Mouse (Mus musculus): ENCODE measurements around the gene Tmed11. TPM values are rescaled to one million over a fixed set of nuclear protein-coding genes. Genes with fewer than 3 reads are reported as not detected.

The Tmed11 gene
- polyA plus RNA-seq (2017; shearing (Covaris generic)): not detected

DNA sequence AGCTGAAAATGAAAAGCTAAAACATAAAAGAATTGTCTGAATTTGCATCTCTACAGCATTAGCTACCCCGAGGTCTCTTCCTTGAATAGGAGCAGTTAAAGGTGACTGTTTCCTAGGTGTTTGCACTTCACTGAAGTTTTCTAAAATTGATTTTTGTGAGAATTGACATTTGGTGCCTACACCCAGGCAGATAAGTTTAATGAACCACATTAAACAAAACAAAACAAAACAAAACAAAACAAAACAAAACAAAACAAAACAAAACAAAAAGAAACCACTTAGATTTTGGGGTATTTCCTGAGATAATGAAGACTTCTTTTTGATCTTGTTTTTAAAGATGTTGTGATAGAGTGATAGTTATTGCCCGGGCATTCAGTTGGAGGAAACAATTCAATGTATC is at the start of gene Tmed11:
Tmed11 (minus strand) TSS at position 101 of the 400 bp plus-strand sequence.

DNA sequence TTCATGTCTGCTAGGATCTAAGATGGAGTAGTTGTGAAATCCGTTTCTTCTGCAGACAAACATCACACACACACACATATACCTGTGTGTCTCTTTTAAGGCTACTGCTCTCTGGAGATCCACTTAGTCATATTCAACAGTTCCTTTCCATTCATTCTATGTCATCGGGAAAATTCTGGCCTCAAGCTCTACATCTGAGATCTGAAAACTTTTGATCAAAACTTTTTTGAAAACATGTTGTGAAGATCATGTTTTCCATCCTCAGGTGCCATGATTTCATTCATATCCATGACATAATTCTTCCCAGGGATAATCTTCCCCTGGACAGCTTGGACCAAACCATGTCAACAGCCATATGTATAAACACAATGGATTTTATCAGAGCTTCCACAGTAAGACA is 13.6 kb upstream of the Tmed11 start, which contains the start of gene Vmn2r8:
Vmn2r8 (minus strand) TSS at position 101 of the 400 bp plus-strand sequence.

DNA sequence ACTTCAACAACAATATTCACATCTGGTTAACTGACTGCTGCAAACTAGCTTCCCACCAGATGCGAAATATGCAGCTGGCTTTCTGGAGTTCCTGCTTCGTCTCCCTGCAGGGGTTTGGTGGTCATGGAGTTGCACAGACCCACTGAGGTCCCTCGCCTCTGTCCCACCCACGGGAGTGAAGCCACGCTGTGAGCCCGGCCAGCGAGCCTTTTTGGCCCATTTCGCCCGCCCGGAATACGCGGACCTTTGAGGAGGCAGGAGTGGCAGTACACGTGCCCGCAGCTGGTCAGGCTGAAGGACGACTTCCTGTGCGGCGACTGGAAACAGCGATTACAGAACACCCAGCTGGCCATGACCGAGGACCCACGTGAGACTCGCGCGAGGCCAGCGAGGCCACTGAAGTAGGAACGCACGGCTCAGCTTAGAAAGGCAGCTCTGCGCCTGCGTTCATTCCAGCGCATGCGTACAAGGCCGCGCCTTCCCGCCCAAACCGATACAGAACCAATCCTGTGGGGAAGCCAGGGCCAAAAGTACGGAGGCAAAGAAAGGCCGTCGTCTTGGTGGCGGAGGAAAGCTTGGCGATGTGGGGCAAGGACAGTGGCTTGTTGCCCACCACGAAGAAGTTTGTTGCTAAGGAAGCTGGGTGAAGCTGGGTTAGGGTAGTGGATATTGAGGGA is 20.4 kb downstream of the Tmed11 start, which contains the start of gene Rnf212:
Rnf212 (minus strand) TSS at position 353 of the 677 bp plus-strand sequence.

Other genes with a start within 250 kb of the Tmed11 start
- not detected for gene Cplx1, start 245.3 kb downstream of the Tmed11 start, polyA plus RNA-seq (2017; shearing (Covaris generic))
- gene Gak, start 165.6 kb downstream of the Tmed11 start, polyA plus RNA-seq (2017; shearing (Covaris generic)): 100 to 1,000 TPM; 130 to 159 TPM
- 10 to 100 TPM; 37.3 to 38.5 TPM for gene Tmem175, start 165.6 kb downstream of the Tmed11 start, polyA plus RNA-seq (2017; shearing (Covaris generic))
- gene Idua, start 135.0 kb downstream of the Tmed11 start, polyA plus RNA-seq (2017; shearing (Covaris generic)): 10 to 100 TPM; 42.1 to 43.8 TPM
- gene Dgkq, start 125.7 kb downstream of the Tmed11 start, polyA plus RNA-seq (2017; shearing (Covaris generic)): 10 to 100 TPM; 18.4 to 21.3 TPM
- gene Slc26a1, start 119.8 kb downstream of the Tmed11 start, polyA plus RNA-seq (2017; shearing (Covaris generic)): under 1 TPM; 0.08 to 0.17 TPM
- 1 to 10 TPM; 2.1 to 6.7 TPM for gene Fgfrl1, start 103.0 kb downstream of the Tmed11 start, polyA plus RNA-seq (2017; shearing (Covaris generic))
- not detected for gene Rnf212, start 20.4 kb downstream of the Tmed11 start, polyA plus RNA-seq (2017; shearing (Covaris generic))
- under 1 TPM in 1 of 2 experiments, not detected in 1; 0.02 TPM for gene Vmn2r8, start 13.5 kb upstream of the Tmed11 start, polyA plus RNA-seq (2017; shearing (Covaris generic))
- under 1 TPM; 0.02 to 0.45 TPM for gene Vmn2r9, start 57.2 kb upstream of the Tmed11 start, polyA plus RNA-seq (2017; shearing (Covaris generic))
- gene Vmn2r10, start 211.2 kb upstream of the Tmed11 start, polyA plus RNA-seq (2017; shearing (Covaris generic)): under 1 TPM in 1 of 2 experiments, not detected in 1; 0.05 TPM